Mouse (Mus musculus) embryo, embryonic 11.5 days (tissue): ENCODE data around the gene Kalrn.
"Not testable (repeated sequence)": the region's sequence is repeated elsewhere in the genome, so short reads cannot be mapped to it uniquely, and the experiment has no call there.

Experiments used
- DNase-seq: peaks from one replicate; pipeline ENCODE4 v3.0.0-alpha.2; 2012; ENCODE audit warnings: low read depth, low spot score

The Kalrn gene

DNA sequence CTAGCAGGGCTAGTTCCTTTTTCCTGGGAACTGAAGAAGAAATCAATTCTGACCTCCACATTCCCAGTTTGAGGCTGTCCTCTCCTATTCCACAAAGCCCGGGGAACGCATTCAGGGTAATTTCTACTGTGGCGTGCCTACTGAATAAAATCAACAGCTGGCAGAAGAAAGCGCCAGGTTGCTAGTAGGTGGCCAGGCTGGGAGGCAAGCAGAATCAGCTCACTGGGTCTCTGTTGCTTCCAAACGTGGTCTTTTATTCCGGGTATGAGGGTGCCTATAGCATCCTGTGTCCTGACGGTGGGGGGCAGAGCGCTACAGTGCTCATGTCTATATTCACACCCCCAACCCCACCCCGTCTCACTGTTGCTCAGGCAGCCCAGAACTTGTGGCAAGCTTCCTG, 460.2 kb downstream of the Kalrn start:
- no peak for DNase-seq

DNA sequence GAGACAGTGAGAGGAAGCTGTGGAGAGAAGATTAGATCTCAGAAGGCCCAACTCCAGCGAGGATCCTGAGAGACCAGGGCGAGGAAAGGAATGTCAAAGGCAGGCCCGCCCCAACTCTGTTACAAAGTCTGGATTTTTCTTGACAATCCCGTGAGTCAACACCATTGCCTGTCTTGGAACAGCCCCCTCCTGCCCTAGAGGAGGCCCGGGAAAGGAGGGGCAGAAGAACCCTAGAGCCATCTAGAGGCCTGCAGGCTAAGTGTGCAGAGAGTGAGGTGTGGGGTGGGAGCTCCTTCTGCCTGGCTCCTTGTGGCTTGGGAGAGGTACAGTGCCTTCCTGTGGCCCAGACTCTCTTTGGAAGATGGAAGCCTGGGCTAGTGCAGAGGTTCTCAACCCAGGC, 460.8 kb downstream of the Kalrn start:
- no peak for DNase-seq

DNA sequence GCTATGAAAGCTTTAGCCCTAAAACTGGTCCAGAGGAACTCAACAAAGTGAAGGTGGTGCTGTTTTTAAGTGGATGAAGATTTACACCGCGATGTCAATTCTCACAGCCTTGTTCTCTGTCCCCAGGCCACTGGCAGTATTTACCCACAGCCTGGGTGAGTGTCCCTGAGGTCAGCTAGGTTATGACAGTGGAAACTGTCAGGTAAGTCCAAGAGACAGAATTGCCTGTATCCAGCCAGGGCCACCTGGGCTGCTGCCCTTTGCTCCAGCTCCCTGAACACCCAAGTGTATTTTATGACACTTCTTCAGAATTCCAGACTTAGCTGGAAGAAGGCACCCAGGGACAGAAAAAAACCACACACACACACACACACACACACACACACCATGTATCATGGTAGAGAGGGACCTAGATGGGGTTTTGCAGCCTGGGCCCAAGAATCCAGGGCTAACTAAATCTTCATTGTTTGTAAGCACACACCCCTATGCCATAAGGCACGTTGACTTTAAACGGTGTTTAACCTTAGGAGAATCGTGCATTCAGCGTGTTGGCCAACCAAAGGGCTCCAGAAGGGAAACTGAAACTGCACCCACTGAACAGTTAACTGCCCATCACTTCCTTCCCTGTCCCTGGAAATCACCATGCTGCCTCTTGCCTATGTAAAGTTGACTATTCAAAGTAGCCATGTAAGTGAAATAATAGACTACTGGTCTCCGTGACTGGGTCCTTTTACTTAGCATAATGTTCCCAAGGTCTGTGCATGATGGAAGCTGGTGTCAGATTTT, 462.3 kb downstream of the Kalrn start:
- no peak for DNase-seq

- DNase-seq = no peak
These were observed 468.9 kb downstream of the Kalrn start for GRCm38 (mm10) chr16:34104427-34104826.

GRCm38 (mm10) chr16:34102742-34103141, 470.6 kb downstream of the Kalrn start:
- DNase-seq = no peak

GRCm38 (mm10) chr16:34099795-34100194, 473.5 kb downstream of the Kalrn start:
- DNase-seq = no peak

- no peak for DNase-seq
These were observed 477.7 kb downstream of the Kalrn start for GRCm38 (mm10) chr16:34095548-34096141.

DNA sequence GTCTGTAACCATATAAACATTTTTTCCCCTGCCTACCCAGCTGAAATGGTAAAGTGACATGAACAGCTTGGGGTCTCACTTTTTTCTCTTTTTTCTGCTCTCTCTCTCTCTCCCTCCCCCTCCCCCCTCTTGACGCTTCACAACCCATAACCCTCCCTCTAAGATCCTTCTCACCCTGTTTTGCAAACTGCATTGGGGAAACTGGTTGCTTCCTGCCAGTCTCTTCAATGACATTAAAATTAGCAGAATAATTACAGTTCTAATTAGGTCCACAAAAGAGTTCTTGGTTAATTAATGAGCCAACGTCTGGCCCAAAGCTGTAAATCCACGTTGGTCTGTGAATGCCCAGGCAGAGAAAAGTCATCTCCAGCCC, 478.3 kb downstream of the Kalrn start:
- DNase-seq = no peak

DNA sequence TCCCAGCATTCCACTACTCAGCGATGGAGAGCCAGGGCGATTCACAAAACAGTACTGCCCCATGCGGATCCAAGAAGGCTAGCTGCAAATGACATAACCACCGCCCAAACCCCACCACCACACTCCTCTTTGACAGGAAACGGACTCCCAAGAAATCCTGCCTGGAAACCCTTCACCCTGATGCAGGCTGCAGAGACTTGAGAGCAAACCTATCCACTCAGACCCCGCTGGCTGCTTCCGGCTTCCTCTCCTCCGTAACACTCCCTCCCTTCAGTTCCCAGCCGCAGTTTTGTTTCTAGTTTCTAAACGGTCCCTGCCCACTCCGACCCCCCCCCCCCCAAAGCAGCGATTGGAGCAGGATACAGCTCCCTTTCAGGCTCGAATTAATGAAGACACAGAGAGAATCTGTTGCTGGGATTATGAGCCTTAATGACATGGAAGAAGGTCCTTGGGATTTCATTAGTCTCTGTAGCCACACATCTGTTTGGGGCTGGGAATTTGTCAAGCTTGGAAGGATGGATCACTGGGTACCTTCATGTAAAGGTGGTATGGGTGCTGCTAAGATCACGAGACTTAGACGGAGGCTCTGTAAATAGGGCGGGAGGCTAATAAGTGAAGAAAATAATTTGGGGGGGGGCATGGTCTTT, 478.8 kb downstream of the Kalrn start:
- no peak for DNase-seq

DNA sequence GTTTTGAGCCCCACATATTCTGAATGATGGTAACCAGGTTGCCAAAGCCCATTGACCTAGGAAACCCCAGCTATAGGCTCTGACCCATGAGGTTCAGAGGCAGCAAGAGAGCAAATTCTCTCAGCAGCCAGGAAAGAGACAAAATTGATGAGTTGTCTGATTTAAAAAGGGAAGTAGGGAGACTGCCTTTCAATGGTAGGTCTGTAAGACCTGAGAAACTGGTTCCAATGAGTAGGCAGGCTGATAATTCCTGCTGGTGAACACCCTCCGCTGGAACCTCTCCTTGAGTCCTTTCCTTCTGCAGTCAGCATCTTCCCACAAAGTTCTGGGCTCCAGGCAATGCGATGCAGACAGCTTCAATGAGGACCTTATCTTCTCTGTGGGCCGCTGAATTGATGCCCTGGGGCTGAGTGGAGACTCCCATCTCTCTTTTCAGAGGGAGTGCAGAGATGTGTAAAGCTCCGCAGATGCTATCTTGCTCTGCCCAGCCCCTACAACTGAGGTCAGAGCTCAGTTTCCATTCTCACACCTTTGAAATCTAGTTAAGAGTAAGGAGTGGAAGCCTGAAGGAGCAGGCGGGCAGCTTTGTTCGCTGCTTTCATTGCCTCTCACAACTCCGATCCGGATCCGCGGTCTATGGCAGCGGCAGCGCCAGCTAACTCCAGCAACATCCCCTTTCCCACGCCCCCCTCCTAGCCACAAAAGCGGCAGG, 479.4 kb downstream of the Kalrn start:
- no peak for DNase-seq

- DNase-seq = no peak
These were observed 483.7 kb downstream of the Kalrn start for GRCm38 (mm10) chr16:34089528-34090095.

DNA sequence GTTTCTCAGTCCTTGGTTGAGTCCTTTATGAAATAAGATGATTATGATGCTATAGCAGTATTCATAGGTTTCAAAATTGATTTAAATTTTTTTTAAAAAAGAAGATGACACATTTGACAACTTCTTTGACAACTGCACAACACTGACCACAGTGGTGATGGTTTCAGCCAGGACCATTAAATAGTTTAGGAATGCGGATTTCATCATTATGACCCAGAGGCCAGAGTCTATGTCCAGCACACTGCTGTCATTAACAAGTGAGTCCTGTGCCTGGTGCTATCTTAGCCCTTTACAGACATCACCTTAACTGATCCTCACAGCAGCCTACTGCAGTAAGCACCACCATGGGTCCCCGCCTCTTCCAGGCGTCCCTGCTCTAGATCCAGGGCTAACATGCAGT, 484.3 kb downstream of the Kalrn start:
- DNase-seq = no peak

- no peak for DNase-seq
These were observed 485.0 kb downstream of the Kalrn start for GRCm38 (mm10) chr16:34088331-34088730.

DNA sequence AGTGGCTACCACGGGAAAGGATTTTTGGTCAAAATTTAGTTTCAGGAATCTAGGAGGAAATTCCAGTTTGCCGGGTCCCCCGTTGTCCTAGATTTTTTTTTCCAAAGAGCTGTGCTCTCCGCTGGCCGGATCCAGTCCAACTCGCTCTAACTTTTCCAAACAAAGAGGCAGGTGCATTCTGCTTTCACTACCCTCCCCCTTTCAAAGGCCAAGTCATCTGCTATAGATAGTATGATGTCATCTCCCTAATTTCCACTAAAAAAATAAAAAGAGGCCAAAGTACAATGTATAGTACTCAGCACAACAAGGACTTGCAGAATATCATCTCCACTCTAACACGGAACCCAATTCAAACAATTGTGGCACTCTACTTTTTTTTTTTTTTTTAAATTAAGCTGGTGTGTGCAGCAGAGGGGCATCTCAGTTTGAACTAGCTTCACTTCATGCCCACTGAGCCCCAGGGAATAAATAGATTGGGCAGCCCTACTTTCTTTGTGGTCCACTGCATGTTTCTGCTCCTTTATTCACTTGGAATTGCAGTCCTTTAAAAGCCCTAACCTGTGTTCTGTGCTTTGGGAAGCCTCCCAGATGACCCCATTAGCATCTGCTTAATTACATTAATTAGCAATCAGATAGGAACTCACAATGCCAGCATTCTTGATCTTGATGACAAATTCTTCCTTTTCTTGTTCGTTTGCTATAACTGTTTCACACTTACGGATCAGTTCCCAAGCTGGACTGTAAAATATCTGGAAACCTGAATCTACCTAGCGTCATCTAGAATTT, 489.0 kb downstream of the Kalrn start:
- no peak for DNase-seq

- no peak for DNase-seq
These were observed 490.6 kb downstream of the Kalrn start for GRCm38 (mm10) chr16:34082494-34083469.

DNA sequence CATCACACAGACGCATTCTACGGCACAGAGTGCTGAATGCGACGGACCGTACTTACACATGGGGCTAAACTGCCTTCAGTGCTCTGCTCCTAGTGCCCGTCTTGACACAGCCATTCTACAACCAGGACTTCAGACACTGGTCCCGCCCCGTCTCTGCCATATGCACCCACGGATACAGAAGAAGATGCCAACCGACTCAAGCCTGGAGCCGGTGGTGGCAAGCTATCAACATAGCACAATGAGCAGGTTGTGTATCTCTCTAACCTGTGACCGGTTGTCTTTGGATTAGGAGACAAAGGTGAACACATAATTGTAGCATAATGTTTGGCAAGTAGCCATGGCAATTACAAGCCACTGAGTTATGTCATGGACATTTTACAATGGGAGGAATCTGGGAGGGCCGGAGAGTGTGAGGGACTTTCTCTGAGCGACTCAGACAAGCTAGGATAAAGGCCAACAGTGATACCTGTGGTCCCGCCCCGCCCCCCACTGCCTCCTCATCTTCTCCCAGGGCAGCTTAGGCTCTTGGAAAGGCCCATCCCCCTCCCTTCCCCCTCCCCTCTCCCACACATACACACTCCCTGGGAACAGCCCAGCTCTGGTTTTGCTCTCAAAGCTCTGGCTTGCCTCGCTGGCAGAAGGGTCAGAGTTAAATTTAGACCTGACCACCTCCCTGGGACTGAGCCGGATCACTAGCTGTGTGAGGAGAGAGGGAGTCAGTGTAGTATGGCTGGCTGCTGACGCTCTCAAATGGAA, 491.5 kb downstream of the Kalrn start:
- DNase-seq = no peak

- not testable (repeated sequence) for DNase-seq
These were observed 492.0 kb downstream of the Kalrn start for GRCm38 (mm10) chr16:34081314-34081682.

- DNase-seq = no peak
These were observed 492.5 kb downstream of the Kalrn start for GRCm38 (mm10) chr16:34080818-34081217.

- no peak for DNase-seq
These were observed 493.8 kb downstream of the Kalrn start for GRCm38 (mm10) chr16:34079511-34079910.
